Mouse (Mus musculus): ENCODE results near the gene Xrn2. TPM values are rescaled to one million over a fixed set of nuclear protein-coding genes. Genes with fewer than 3 reads are reported as not detected.

Xrn2 gene
- polyA plus RNA-seq, 1 experiment: 17.8 TPM

GRCm38 (mm10) chr2:147047051-147047450 is 34.3 kb downstream of the Xrn2 start:
- DNase-seq (ENCODE audit: low read depth, low spot score): no peak

GRCm38 (mm10) chr2:147053229-147053892 is 40.6 kb downstream of the Xrn2 start:
- WGBS: 45% methylated on average over 2 of the region's 2 CpGs
- no peak for DNase-seq (ENCODE audit: low read depth, low spot score)

More at GRCm38 (mm10) chr2:147047051-147047450, 34.3 kb downstream of the Xrn2 start:
- 93% methylated on average over 3 of the region's 3 CpGs for WGBS

DNA sequence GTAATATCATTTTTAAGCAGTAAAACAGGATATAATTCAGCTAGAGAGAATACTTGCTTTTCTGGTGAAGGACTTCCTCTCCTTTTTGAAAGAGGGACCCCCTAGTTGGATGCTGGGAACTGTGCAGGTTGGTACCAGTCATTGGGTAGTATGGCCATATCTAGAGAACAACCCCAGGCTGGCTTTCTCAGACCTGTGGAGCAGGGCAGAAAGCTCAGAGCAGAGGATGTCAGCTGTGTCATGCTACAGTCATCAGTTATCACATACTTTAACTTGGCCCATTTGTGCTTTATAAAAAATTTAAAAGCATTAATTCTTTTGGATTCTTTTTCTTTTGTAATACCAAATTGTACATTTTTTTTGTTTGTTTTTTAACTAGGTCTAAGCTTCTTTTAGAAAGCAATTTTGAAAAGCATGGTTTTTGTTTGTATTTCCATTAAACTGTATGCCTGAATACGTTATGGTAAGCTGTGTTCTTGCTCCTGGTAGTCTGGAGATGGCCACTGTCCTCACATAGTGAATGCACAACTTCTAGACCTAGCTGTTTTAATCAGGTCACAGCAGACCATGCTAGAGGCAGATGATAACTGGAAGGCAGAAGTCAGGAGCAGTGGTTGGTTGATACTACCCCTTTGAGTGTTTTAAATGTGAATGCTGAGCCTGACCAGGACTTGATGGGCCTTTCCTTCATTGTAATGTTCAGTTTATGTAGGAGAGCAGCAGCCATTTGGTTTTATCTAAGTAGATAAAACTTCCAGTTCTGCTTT is 54.9 kb downstream of the Xrn2 start:
- WGBS: 95% methylated on average over 1 of the region's 1 CpGs
- no peak for DNase-seq (ENCODE audit: low read depth, low spot score)

DNA sequence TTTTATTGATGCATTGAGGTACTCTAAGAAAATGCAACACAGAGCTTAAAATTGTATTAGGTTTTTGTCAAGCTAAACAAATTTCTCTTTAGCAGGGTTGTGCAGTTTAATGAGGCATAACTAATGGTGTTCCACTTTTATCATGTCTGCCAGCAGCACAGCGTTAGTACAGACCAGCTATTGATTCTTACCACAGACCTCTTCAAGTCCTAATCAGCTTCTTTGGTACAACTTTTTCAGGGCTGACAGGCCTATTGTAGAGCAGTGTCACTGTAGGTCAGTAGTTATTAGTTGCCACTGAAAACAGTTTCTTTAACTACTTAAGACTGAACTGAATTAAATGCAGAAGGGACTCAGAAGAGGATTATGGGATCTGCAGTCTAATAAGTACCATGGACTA is 56.3 kb downstream of the Xrn2 start:
- WGBS: 83% methylated on average over 1 of the region's 1 CpGs
- no peak for DNase-seq (ENCODE audit: low read depth, low spot score)

- no peak for DNase-seq (ENCODE audit: low read depth, low spot score)
- 91% methylated on average over 1 of the region's 1 CpGs for WGBS
These were observed 57.5 kb downstream of the Xrn2 start for GRCm38 (mm10) chr2:147070305-147070704.

- no peak for DNase-seq (ENCODE audit: low read depth, low spot score)
- whole genome bisulfite sequencing: 85% methylated on average over 2 of the region's 2 CpGs
These were observed 61.2 kb downstream of the Xrn2 start for GRCm38 (mm10) chr2:147073962-147074361.

DNA sequence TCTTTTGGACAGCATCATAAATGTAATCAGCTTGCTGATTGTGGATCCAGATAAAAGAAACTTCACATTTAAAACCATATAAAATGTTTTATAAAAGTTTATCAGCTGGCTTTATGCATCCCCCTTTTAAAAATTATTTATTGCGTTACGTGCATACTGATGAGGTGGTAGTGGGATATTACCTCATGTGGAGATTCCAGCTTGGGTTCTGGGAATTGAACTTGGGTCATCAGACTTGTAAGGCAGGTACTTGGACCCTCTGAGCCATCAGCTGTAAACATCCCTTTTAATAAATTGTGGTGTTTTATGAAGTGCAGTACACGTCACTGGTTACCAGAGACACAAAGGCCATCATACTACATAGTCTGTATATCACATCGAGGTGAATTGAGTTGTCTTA is 61.6 kb downstream of the Xrn2 start:
- 93% methylated on average over 4 of the region's 4 CpGs for WGBS
- DNase-seq (ENCODE audit: low read depth, low spot score): no peak

DNA sequence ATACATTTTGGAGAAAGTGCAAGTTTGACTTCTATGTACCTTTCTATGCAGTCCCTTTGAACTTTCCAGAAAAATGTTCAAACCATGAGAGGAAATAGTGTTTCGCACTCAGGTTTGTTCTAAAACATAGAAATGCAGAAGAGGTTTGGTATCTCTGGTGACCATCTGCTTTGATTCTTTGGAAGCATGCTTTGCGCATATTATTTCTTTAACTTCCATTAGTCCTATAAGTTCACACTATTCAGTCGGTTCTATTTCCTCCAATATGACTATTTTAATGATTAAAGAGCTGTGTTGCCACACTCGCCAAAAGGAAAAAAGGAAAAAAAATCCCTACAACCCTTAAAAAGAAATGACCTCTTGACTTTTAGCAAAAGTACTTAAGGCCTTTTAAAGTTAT is 69.6 kb downstream of the Xrn2 start:
- no peak for DNase-seq (ENCODE audit: low read depth, low spot score)
- 66% methylated on average over 4 of the region's 4 CpGs for WGBS

GRCm38 (mm10) chr2:147083471-147084365 is 70.9 kb downstream of the Xrn2 start:
- WGBS: 2% methylated on average over 72 of the region's 72 CpGs
- DNase-seq (ENCODE audit: low read depth, low spot score): no peak

- 2% methylated on average over 106 of the region's 106 CpGs for WGBS
- no peak for DNase-seq (ENCODE audit: low read depth, low spot score)
These were observed 71.7 kb downstream of the Xrn2 start for GRCm38 (mm10) chr2:147084366-147085071.

DNA sequence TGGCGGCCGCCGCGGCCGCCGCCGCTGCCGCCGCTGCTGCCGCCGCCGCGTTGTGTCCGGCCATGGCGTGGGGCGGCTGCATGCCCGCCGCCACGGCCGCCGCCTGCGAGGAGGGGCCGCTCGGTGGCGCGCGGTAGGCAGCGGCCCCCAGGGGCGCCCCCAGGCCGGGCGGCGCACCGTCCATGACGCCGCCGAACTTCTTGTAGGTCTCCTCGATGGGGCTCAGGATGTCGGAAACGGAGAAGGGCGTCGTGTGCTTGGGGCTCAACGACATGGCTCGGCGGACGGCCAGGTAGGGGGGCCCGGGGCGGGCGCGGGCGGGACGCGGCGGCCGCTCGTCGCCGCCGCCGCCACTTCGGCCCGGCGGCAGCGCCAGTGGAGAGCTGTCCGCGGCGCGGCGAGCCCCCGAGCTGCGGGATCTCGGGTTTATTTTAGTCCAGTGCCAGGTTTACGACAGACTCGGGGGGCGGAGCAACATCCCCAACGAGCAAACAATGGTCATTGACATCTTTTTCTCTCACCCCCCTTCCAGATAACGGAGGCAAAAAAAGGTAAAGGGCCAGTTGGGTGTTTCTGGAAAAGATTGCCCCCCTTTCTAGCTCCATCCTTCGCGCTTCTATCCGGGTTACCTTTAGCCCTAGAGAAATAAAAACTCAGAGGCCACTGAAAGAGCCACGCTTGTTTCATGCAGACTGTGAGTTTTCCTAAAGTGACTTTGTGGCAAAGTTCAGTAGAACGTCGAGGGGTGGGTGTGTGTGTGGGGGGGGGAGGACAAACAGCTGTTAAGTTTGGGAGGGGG is 72.5 kb downstream of the Xrn2 start, which contains the start of gene Nkx2-4:
Gene Nkx2-4, minus strand, starts transcription at position 374 of the 799 bp plus-strand sequence.
- no peak for DNase-seq (ENCODE audit: low read depth, low spot score)
- 1% methylated on average over 82 of the region's 82 CpGs for WGBS

- no peak for DNase-seq (ENCODE audit: low read depth, low spot score)
- WGBS: 17% methylated on average over 6 of the region's 6 CpGs
These were observed 73.1 kb downstream of the Xrn2 start for GRCm38 (mm10) chr2:147085937-147086336.

GRCm38 (mm10) chr2:147086441-147086840 is 73.6 kb downstream of the Xrn2 start:
- WGBS: 16% methylated on average over 5 of the region's 5 CpGs
- DNase-seq (ENCODE audit: low read depth, low spot score): no peak

GRCm38 (mm10) chr2:147119736-147120135 is 106.9 kb downstream of the Xrn2 start:
- WGBS: 86% methylated on average over 1 of the region's 1 CpGs
- no peak for DNase-seq (ENCODE audit: low read depth, low spot score)

- 73% methylated on average over 6 of the region's 6 CpGs for WGBS
- DNase-seq (ENCODE audit: low read depth, low spot score): no peak
These were observed 114.6 kb downstream of the Xrn2 start for GRCm38 (mm10) chr2:147127366-147127765.

Measured in large intestine, adult 2 months (tissue).